Mouse (Mus musculus) myocyte (in vitro differentiated cells): ENCODE data around the gene Inka2. TPM values are rescaled to one million over a fixed set of nuclear protein-coding genes. Genes with fewer than 3 reads are reported as not detected.

Experiments
- H3K27me3 ChIP-seq: one replicate; pipeline ENCODE4 v1.6.1; 2011; ENCODE audit not compliant: control insufficient read depth, insufficient read depth, insufficient read length
- H3K36me3 ChIP-seq: one replicate; pipeline ENCODE4 v1.6.1; 2011; ENCODE audit not compliant: control insufficient read depth, insufficient read depth
- H3K4me2 ChIP-seq: one replicate; pipeline ENCODE4 v1.6.1; 2011; ENCODE audit warnings: low read depth, control low read depth
- H3K4me3 ChIP-seq: one replicate; pipeline ENCODE4 v1.5.1; 2011; ENCODE audit warnings: mild to moderate bottlenecking, control low read depth, moderate library complexity
- H3K79me2 ChIP-seq: one replicate; pipeline ENCODE4 v1.6.1; 2011; ENCODE audit not compliant: control insufficient read depth, insufficient read depth
- H3ac ChIP-seq: one replicate; pipeline ENCODE4 v1.6.1; 2011; ENCODE audit not compliant: control insufficient read depth, insufficient read length
- CEBPB ChIP-seq: IDR thresholded peaks from 2 replicates; pipeline ENCODE4 v1.6.1; 2011; ENCODE audit warnings: mild to moderate bottlenecking, moderate library complexity; ENCODE audit not compliant: poor library complexity, insufficient read depth, severe bottlenecking
- E2F4 ChIP-seq: IDR thresholded peaks from one replicate; pipeline ENCODE4 v1.6.1; 2011; ENCODE audit warnings: mild to moderate bottlenecking, control low read depth, moderate library complexity; ENCODE audit not compliant: insufficient read depth
- MAX ChIP-seq: IDR thresholded peaks from one replicate; pipeline ENCODE4 v1.6.1; 2011; ENCODE audit warnings: low read depth, mild to moderate bottlenecking, control low read depth
- MYOD1 ChIP-seq, 3 experiments: IDR thresholded peaks; one replicate each; pipeline ENCODE4 v1.6.1; 2011; ENCODE audit warnings: control low read depth in 2 of 3, low read depth in 2 of 3, mild to moderate bottlenecking in 2 of 3, moderate library complexity in 1 of 3; ENCODE audit not compliant: insufficient read length in 2 of 3, control insufficient read depth in 1 of 3
- MYOG ChIP-seq, 3 experiments: IDR thresholded peaks; one replicate each; pipeline ENCODE4 v1.6.1; 2011; ENCODE audit warnings: control low read depth in 2 of 3, low read depth in 2 of 3, mild to moderate bottlenecking in 2 of 3; ENCODE audit not compliant: insufficient read length in 2 of 3, control insufficient read depth in 1 of 3, insufficient read depth in 1 of 3
- POLR2A ChIP-seq: IDR thresholded peaks from one replicate; pipeline ENCODE4 v1.6.1; 2011; ENCODE audit warnings: low read depth, mild to moderate bottlenecking, control low read depth, moderate library complexity; ENCODE audit not compliant: insufficient read length
- POLR2AphosphoS2 ChIP-seq: IDR thresholded peaks from one replicate; pipeline ENCODE4 v1.6.1; 2011; ENCODE audit warnings: low read depth, control low read depth; ENCODE audit not compliant: insufficient read length
- REST ChIP-seq: IDR thresholded peaks from one replicate; pipeline ENCODE4 v1.6.1; 2011; ENCODE audit warnings: mild to moderate bottlenecking, control low read depth, moderate library complexity; ENCODE audit not compliant: insufficient read depth, insufficient read length
- SRF ChIP-seq: IDR thresholded peaks from one replicate; pipeline ENCODE4 v1.6.1; 2011; ENCODE audit warnings: low read depth; ENCODE audit not compliant: control insufficient read depth, insufficient read length
- TCF12 ChIP-seq: IDR thresholded peaks from one replicate; pipeline ENCODE4 v1.6.1; 2011; ENCODE audit warnings: mild to moderate bottlenecking, control low read depth; ENCODE audit not compliant: poor library complexity, insufficient read depth, severe bottlenecking
- TCF3 ChIP-seq: IDR thresholded peaks from one replicate; pipeline ENCODE4 v1.6.1; 2011; ENCODE audit warnings: low read depth, control low read depth; ENCODE audit not compliant: insufficient read length
- USF1 ChIP-seq: IDR thresholded peaks from one replicate; pipeline ENCODE4 v1.6.1; 2011; ENCODE audit warnings: low read depth, mild to moderate bottlenecking, control low read depth, moderate library complexity
- polyA plus RNA-seq: library from polyadenylated mRNA; unstranded; fragments of >200 nt; fragmentation: generic; extraction: Trizol; gene quantifications from one replicate; pipeline ENCODE4 v1.2.1, GENCODE M21; 2012; ENCODE audit warnings: missing spikeins

Inka2 gene
- polyA plus RNA-seq, 1 experiment, result 5.1 TPM

GRCm38 (mm10) chr3:105732360-105732759, 28.0 kb downstream of the Inka2 start:
- TF ChIP-seq MYOG (IDR thresholded peaks at IDR 0.05; ENCODE audit: control insufficient read depth in 1 of 3, insufficient read depth in 1 of 3, insufficient read length in 2 of 3, low read depth in 2 of 3) (no peak), MAX (no peak), CEBPB (no peak), POLR2AphosphoS2 (no peak), E2F4 (no peak), MYOD1 (IDR thresholded peaks at IDR 0.05; ENCODE audit: control insufficient read depth in 1 of 3, insufficient read length in 2 of 3, low read depth in 2 of 3) (no peak), REST (no peak), POLR2A (no peak)
- Histone ChIP-seq H3K4me3 (no peak overlapping the region), H3ac (no peak overlapping the region), H3K27me3 (no peaks in the 10 kb centered on the region), H3K4me2 (no peak overlapping the region), H3K36me3 (peaks cover 24% of the 10 kb centered on the region), H3K79me2 (no peaks in the 10 kb centered on the region)

- Histone ChIP-seq H3K4me3 (no peak overlapping the region), H3K36me3 (peaks cover 32% of the 10 kb centered on the region), H3ac (no peak overlapping the region), H3K79me2 (no peaks in the 10 kb centered on the region), H3K27me3 (no peaks in the 10 kb centered on the region), H3K4me2 (no peak overlapping the region)
- TF ChIP-seq USF1, result no peak
- TF ChIP-seq POLR2A, result no peak
- TF ChIP-seq E2F4, result no peak
- TF ChIP-seq MYOD1 (IDR thresholded peaks at IDR 0.05; ENCODE audit: control insufficient read depth in 1 of 3, insufficient read length in 2 of 3, low read depth in 2 of 3), result no peak
- TF ChIP-seq MYOG (IDR thresholded peaks at IDR 0.05; ENCODE audit: control insufficient read depth in 1 of 3, insufficient read depth in 1 of 3, insufficient read length in 2 of 3, low read depth in 2 of 3), result no peak
- no peak for TF ChIP-seq TCF12
- TF ChIP-seq CEBPB, result no peak
- no peak for TF ChIP-seq POLR2AphosphoS2
- TF ChIP-seq SRF, result no peak
- TF ChIP-seq MAX, result no peak
- TF ChIP-seq REST, result no peak
- no peak for TF ChIP-seq TCF3
Observed at GRCm38 (mm10) chr3:105733538-105733937, 29.1 kb downstream of the Inka2 start.

- TF ChIP-seq MYOG (IDR thresholded peaks at IDR 0.05; ENCODE audit: control insufficient read depth in 1 of 3, insufficient read depth in 1 of 3, insufficient read length in 2 of 3, low read depth in 2 of 3) (no peak), POLR2A (no peak), REST (no peak), TCF3 (no peak)
- H3ac ChIP-seq, result no peak overlapping the region
- no peaks in the 10 kb centered on the region for H3K27me3 ChIP-seq
- H3K4me2 ChIP-seq, result no peak overlapping the region
- peaks cover 34% of the 10 kb centered on the region for H3K36me3 ChIP-seq
- H3K79me2 ChIP-seq, result no peaks in the 10 kb centered on the region
- no peak overlapping the region for H3K4me3 ChIP-seq
Observed at GRCm38 (mm10) chr3:105735285-105735684, 30.9 kb downstream of the Inka2 start.

GRCm38 (mm10) chr3:105736148-105736547, 31.7 kb downstream of the Inka2 start:
- no peaks in the 10 kb centered on the region for H3K79me2 ChIP-seq
- no peak overlapping the region for H3ac ChIP-seq
- TF ChIP-seq POLR2A, result no peak
- peaks cover 31% of the 10 kb centered on the region for H3K36me3 ChIP-seq
- H3K27me3 ChIP-seq, result no peaks in the 10 kb centered on the region
- no peak overlapping the region for H3K4me3 ChIP-seq
- no peak overlapping the region for H3K4me2 ChIP-seq

- TF ChIP-seq POLR2A (no peak), MAX (no peak), MYOG (IDR thresholded peaks at IDR 0.05; ENCODE audit: control insufficient read depth in 1 of 3, insufficient read depth in 1 of 3, insufficient read length in 2 of 3, low read depth in 2 of 3) (no peak), USF1 (no peak), E2F4 (no peak), CEBPB (no peak), MYOD1 (IDR thresholded peaks at IDR 0.05; ENCODE audit: control insufficient read depth in 1 of 3, insufficient read length in 2 of 3, low read depth in 2 of 3) (no peak), SRF (no peak), POLR2AphosphoS2 (no peak), TCF12 (no peak), TCF3 (no peak), REST (no peak)
- Histone ChIP-seq H3ac (no peak overlapping the region), H3K4me3 (no peak overlapping the region), H3K4me2 (no peak overlapping the region), H3K79me2 (no peaks in the 10 kb centered on the region), H3K36me3 (peaks cover 29% of the 10 kb centered on the region), H3K27me3 (no peaks in the 10 kb centered on the region)
Observed at GRCm38 (mm10) chr3:105737070-105737469, 32.7 kb downstream of the Inka2 start.
